Mouse (Mus musculus) midbrain, embryonic 13.5 days (tissue): ENCODE results near the gene Furin. TPM values are rescaled to one million over a fixed set of nuclear protein-coding genes. Genes with fewer than 3 reads are reported as not detected.

Experiments
- ATAC-seq: fragments of 200-750 bp; cut with Nextera tagmentation; 2 replicates; pipeline ENCODE4 v1.8.0; 2017; ENCODE audit warnings: mild to moderate bottlenecking, moderate TSS enrichment, moderate library complexity
- H3K27ac ChIP-seq: fragments of 300-500 bp; sonication (generic); 2 replicates; pipeline ENCODE4 v1.5.1; 2015; ENCODE audit warnings: inconsistent platforms, mild to moderate bottlenecking, moderate library complexity
- H3K27me3 ChIP-seq: fragments of 300-500 bp; sonication (generic); 2 replicates; pipeline ENCODE4 v1.6.1; 2015; ENCODE audit warnings: mild to moderate bottlenecking, inconsistent platforms
- H3K36me3 ChIP-seq: fragments of 300-500 bp; sonication (generic); 2 replicates; pipeline ENCODE4 v1.6.1; 2015; ENCODE audit warnings: mild to moderate bottlenecking, inconsistent platforms
- H3K4me1 ChIP-seq: fragments of 300-500 bp; sonication (generic); replicated peaks from 2 replicates; pipeline ENCODE4 v1.6.1; 2015; ENCODE audit warnings: inconsistent platforms
- H3K4me2 ChIP-seq: fragments of 300-500 bp; sonication (generic); replicated peaks from 2 replicates; pipeline ENCODE4 v1.6.1; 2015; ENCODE audit warnings: moderate library complexity, mild to moderate bottlenecking, inconsistent platforms
- H3K4me3 ChIP-seq: fragments of 300-500 bp; sonication (generic); replicated peaks from 2 replicates; pipeline ENCODE4 v1.5.1; 2015; ENCODE audit warnings: mild to moderate bottlenecking, inconsistent platforms
- H3K9ac ChIP-seq: fragments of 300-500 bp; sonication (generic); replicated peaks from 2 replicates; pipeline ENCODE4 v1.6.1; 2015; ENCODE audit warnings: mild to moderate bottlenecking, inconsistent platforms
- H3K9me3 ChIP-seq: fragments of 300-500 bp; sonication (generic); 2 replicates; pipeline ENCODE4 v1.6.1; 2016; ENCODE audit warnings: mild to moderate bottlenecking, inconsistent platforms
- WGBS: fragments of 180-500 bp; shearing (Covaris S2); methylation state at CpG from one replicate; pipeline ENCODE4 v1.1.7; 2015; 5-methylcytosine and 5-hydroxymethylcytosine counted together
- polyA plus RNA-seq: library from polyadenylated mRNA; unstranded; fragments of >200 nt; fragmentation: Nextera tagmentation; extraction: Ambion mirVana; gene quantifications from 2 replicates; pipeline ENCODE4 v1.2.1, GENCODE M21; 2015

Gene Furin
- polyA plus RNA-seq, 1 experiment from 2014 or later: 3.6 TPM

DNA sequence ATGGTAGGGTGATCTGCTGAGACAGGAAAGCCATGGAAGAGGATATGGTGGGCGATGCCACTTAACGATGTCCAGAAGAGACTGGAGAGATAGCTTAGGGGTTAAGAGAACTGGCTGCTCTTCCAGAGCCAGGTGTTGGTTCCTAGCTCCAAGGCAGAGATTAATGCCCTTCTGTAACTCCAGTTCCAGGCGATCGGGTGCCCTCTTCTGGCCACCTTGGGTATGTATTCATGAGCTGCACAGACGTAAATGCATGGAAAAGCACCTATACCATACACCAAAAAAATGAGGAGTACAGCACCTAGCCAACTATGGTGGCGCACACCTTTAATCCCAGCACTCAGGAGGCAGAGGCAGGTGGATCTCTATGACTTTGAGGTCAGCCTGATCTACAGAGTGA is 19.5 kb upstream of the Furin start:
- Histone ChIP-seq H3K9ac (no peak overlapping the region), H3K4me2 (no peak overlapping the region), H3K36me3 (no peaks in the 10 kb centered on the region), H3K4me1 (0 out of 2 replicates have a peak, but pooled peaks cover 2% of the 10 kb centered on the region), H3K4me3 (no peak overlapping the region), H3K9me3 (no peaks in the 10 kb centered on the region), H3K27ac (no peak overlapping the region), H3K27me3 (no peaks in the 10 kb centered on the region)
- WGBS: 82% methylated on average over 6 of the region's 6 CpGs
- ATAC-seq: no peak

DNA sequence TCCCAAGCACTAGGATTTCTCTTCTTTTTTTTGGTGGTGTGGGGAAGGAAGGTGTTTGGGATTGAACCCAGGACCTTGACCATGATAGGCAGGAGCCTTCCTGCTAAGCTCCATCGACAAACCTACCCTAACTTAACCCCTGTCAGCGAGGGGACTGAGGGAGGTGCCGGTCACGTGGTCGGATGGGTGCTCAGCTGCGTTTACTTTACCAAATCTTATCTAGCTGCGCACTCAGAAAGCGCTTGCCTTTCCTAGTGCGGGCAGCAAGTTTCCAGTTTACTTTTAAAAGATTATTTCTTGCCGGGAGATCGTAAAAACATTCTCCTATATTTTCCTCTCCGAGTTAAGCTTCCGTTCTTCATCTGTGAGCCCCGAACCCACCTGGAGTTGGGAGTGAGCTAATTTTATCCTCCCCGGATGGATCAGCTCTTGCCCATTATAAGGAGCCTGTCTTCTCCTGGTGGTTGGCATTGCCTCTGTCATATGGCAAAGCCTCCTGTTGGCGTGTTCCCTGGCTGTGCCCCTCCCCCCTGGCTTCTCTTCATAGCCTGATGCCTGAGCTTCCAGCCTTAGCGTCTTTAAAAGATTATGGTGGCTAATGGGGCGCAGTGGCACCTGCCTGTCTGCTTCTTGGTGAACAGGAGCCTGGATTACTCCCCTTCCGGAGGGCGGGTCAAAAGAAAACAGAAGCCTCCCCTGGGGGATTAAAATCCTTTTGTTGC is 17.7 kb upstream of the Furin start:
- H3K9me3 ChIP-seq: no peaks in the 10 kb centered on the region
- no peaks in the 10 kb centered on the region for H3K36me3 ChIP-seq
- 26% methylated on average over 20 of the region's 20 CpGs for WGBS
- no peak for ATAC-seq
- no peak overlapping the region for H3K9ac ChIP-seq
- no peaks in the 10 kb centered on the region for H3K27me3 ChIP-seq
- H3K27ac ChIP-seq: no peak overlapping the region
- no peak overlapping the region for H3K4me3 ChIP-seq
- 0 out of 2 replicates have a peak, but pooled peaks cover 2% of the 10 kb centered on the region for H3K4me1 ChIP-seq
- H3K4me2 ChIP-seq: 0 out of 2 replicates have a peak overlapping the region, but pooled peaks have one; percentile 20

DNA sequence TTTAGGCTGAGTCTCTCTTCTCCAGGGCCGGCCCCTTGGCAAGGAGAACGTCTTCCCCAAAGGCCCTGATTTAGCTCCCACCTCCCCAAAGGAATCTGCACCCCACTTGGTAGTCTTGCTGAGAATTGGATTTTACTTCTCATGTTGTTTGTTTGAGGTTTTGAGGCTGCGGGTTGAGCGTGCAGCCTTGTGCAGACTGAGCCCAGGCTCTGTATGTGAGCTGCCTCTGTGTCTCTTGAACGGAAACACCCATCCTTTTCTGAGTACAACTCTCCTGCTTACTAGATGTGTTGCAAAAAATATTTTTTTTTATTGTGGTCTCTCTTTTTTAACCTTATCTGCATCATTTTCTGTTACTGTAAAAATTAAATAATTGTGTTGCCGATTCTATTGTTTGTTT is 16.3 kb upstream of the Furin start:
- no peak overlapping the region for H3K4me3 ChIP-seq
- no peak overlapping the region for H3K9ac ChIP-seq
- no peak for ATAC-seq
- H3K27ac ChIP-seq: no peak overlapping the region
- WGBS: 92% methylated on average over 6 of the region's 6 CpGs
- no peaks in the 10 kb centered on the region for H3K9me3 ChIP-seq
- no peak overlapping the region for H3K4me2 ChIP-seq
- H3K27me3 ChIP-seq: no peaks in the 10 kb centered on the region
- 0 out of 2 replicates have a peak, but pooled peaks cover 2% of the 10 kb centered on the region for H3K4me1 ChIP-seq
- H3K36me3 ChIP-seq: no peaks in the 10 kb centered on the region

DNA sequence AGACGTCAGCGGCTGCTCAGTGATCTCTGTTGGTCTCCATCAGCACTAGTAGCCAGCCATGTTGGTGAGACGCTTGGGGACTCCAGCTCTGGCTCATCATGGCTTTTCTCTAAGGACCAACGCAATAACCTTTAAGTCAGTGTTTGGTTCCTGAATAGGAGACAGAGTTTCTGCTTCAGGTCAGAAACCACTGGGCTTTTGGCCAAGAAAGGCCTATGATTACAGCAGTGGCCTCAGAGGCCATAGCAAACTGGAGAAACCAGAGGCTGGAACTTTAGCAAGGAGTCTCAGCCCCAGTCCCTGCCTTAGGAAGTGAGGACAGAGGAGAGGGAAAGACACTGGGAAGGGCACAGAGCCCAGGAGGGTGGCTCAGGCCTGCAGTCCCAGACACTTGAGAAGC is 15.3 kb upstream of the Furin start:
- H3K4me1 ChIP-seq: 0 out of 2 replicates have a peak, but pooled peaks cover 2% of the 10 kb centered on the region
- WGBS: 82% methylated on average over 4 of the region's 4 CpGs
- no peak overlapping the region for H3K4me2 ChIP-seq
- no peaks in the 10 kb centered on the region for H3K9me3 ChIP-seq
- no peak overlapping the region for H3K4me3 ChIP-seq
- no peaks in the 10 kb centered on the region for H3K36me3 ChIP-seq
- no peak for ATAC-seq
- H3K27ac ChIP-seq: no peak overlapping the region
- no peaks in the 10 kb centered on the region for H3K27me3 ChIP-seq
- H3K9ac ChIP-seq: no peak overlapping the region

DNA sequence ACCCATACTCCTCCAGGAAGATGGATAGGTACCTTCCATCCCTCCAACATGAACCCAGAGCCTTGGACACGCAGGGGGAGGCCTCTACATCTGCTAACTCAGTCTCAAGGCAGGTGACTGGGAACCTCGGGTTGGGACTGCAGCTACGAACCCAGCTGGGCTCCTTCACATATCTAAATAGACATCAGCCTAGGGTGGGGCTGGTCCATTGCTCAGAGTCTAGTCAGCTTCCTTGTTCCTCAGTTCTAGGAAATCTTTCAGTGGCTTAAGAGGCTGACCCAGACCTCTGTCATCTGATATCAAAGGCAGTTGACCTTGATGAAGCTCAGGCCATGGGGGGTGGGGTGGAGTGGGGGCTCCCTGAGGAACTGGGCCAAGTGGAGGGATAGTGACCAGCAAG is 14.0 kb upstream of the Furin start:
- Histone ChIP-seq H3K9me3 (no peaks in the 10 kb centered on the region), H3K27ac (no peak overlapping the region), H3K4me2 (no peak overlapping the region), H3K4me1 (0 out of 2 replicates have a peak, but pooled peaks cover 2% of the 10 kb centered on the region), H3K9ac (no peak overlapping the region), H3K27me3 (no peaks in the 10 kb centered on the region), H3K36me3 (no peaks in the 10 kb centered on the region), H3K4me3 (no peak overlapping the region)
- WGBS: 66% methylated on average over 3 of the region's 3 CpGs
- ATAC-seq: no peak

DNA sequence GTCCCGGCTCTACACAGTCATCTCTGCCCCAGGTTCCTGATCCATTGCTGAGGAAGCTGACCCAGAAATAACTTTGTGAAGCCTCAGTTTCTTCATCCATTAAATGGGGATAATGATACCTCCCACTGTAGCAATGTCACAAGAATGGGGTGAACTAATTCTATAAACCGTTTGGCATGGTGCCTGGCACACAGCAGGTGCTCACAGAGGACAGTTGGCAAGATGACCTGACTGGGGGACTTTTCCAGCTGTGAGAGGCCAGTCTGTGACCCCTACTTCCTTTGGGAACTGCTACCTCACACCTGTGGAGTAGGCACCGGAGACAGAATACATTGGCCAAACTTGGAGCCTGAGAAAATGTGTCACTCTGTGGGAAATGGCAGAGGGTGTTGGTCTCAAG is 12.8 kb upstream of the Furin start:
- Histone ChIP-seq H3K4me1 (0 out of 2 replicates have a peak, but pooled peaks cover under 1% of the 10 kb centered on the region), H3K9ac (no peak overlapping the region), H3K4me3 (no peak overlapping the region), H3K27ac (no peak overlapping the region), H3K9me3 (no peaks in the 10 kb centered on the region), H3K4me2 (no peak overlapping the region), H3K36me3 (no peaks in the 10 kb centered on the region), H3K27me3 (no peaks in the 10 kb centered on the region)
- no peak for ATAC-seq
- 72% methylated on average over 3 of the region's 3 CpGs for WGBS

DNA sequence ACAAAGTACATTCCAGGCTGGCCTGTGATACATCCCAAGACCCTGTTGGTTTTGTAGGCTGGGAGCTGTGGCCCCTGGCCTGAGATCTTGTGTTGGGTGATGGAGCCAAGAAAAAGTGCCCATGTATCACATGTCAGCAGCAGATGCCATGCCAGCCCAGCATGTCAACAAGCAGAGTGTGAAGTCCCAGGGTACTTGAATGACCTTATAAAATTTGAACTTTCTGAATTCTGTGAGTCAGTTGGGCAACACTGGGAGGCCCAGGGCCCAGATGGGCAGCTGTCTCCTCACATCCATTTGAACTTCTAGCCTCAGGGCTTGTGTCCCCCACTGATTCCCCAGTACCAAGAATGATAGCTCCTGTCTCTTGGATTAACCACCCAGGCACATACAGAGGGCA is 12.4 kb upstream of the Furin start:
- ATAC-seq: no peak
- no peak overlapping the region for H3K27ac ChIP-seq
- H3K4me2 ChIP-seq: no peak overlapping the region
- no peaks in the 10 kb centered on the region for H3K27me3 ChIP-seq
- H3K9me3 ChIP-seq: no peaks in the 10 kb centered on the region
- H3K36me3 ChIP-seq: no peaks in the 10 kb centered on the region
- no peak overlapping the region for H3K9ac ChIP-seq
- no peaks in the 10 kb centered on the region for H3K4me1 ChIP-seq
- H3K4me3 ChIP-seq: no peak overlapping the region

DNA sequence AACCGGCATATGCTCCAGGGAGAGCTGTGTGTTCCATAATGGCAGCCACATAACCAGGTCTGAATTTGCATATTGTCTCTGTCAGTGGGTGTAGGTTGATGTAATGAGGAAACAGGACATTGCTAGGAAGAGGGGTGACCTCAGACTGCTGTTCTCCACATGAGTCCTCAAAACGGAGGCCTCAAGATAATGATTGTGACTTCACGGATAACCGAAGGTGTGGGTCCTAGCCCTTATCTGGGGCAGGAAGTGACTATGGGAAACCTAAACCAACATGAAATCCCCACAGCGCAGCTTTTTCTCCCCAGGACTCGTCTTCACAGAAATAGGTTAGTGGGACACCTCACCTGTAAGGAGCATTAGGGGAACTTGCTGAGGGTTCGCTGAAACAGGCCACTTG is 11.7 kb upstream of the Furin start:
- no peak overlapping the region for H3K27ac ChIP-seq

DNA sequence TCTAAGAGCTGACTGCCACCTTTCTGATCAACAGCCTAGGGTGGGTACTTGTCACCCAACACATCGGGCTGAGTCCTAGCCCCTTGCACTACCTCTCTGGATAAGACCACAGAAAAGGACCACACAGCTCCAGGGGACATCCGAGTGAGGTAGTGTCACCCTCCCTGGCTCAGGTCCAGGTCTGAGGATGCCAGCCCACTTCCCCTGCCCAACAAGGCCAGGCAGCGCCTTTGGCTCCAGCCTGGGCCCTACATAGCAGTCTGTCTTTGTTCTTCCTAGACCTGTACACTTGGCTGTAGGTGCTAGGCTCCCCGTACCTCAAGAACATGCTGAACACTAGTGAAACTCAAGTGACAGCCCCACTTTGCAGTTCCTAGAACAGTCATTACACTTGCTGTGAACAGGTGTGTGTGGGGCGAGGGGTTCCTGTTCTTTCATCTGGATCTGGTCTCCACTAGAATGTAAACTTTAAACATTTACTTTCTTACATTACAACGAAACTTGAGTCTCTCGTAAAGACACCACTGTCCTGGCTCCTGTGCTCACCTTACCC is 9.1 kb upstream of the Furin start:
- ATAC-seq: no peak
- Histone ChIP-seq H3K27ac (no peak overlapping the region), H3K4me1 (no peaks in the 10 kb centered on the region), H3K36me3 (no peaks in the 10 kb centered on the region), H3K4me2 (no peak overlapping the region), H3K27me3 (no peaks in the 10 kb centered on the region), H3K9ac (no peak overlapping the region), H3K9me3 (no peaks in the 10 kb centered on the region), H3K4me3 (no peak overlapping the region)
- WGBS: 86% methylated on average over 7 of the region's 7 CpGs

More for the DNA sequence above, 11.7 kb upstream of the Furin start:
- no peaks in the 10 kb centered on the region for H3K27me3 ChIP-seq
- 91% methylated on average over 7 of the region's 7 CpGs for WGBS
- no peaks in the 10 kb centered on the region for H3K36me3 ChIP-seq
- H3K9me3 ChIP-seq: no peaks in the 10 kb centered on the region
- no peak overlapping the region for H3K4me3 ChIP-seq
- no peak for ATAC-seq
- no peak overlapping the region for H3K9ac ChIP-seq
- H3K4me2 ChIP-seq: no peak overlapping the region
- no peaks in the 10 kb centered on the region for H3K4me1 ChIP-seq

DNA sequence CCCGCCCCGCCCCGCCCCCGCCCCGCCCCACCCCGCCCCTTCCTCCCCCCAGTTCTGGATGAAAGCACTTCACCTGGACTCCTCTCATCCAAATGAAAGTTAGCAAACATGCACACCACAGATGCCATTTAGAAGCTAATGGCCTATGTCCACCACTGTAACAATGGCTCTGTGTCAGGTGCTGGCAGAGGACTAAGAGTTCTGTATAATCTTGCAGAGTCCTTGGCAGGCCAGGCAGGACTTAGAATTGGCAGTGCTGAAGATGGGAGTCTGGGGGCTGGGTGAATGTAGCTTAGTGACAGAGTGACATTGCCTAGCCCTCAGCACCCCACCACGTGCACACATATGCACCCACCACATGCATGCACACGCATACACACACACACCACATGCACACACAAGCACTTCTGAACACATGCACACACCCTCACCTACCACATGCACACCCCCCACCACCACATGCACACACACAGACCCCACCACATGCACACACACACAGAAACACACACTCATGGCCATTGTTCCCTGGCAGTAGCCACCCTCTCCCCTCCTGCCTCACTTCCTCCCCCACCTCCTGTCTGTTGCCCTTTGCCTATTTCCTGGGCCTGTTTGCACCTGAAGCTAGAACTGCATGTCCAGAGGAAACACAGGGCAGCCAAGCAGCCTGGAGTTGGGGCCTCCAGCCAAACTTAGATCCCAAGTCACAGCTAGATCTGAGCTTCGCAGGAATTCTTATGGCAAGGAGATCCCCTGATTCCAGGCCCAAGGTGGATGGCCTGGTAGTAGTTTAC is 8.5 kb upstream of the Furin start:
- Histone ChIP-seq H3K27me3 (no peaks in the 10 kb centered on the region), H3K9ac (no peak overlapping the region), H3K4me2 (no peak overlapping the region), H3K4me3 (no peak overlapping the region), H3K36me3 (no peaks in the 10 kb centered on the region), H3K9me3 (no peaks in the 10 kb centered on the region), H3K27ac (no peak overlapping the region), H3K4me1 (no peaks in the 10 kb centered on the region)
- no peak for ATAC-seq
- 80% methylated on average over 9 of the region's 9 CpGs for WGBS

DNA sequence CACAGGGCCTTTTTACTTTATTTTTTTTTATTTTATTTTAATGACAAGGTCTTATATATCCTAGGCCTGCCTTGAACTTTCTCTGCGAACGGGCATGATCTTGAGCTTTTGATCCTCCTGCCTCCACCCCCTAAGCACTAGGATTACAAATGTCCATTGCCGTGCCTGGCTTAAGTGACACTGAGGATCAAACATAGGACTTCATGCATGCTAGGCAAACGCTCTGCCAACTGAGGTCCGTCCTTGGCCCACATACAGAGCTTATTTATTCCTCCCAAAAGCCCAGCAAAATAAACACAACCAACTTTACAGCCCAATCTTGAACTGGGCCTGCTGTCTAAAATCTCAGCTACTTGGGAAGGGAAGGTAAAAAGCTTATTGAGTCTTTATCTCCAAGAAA is 7.5 kb upstream of the Furin start:
- H3K27me3 ChIP-seq: no peaks in the 10 kb centered on the region
- no peaks in the 10 kb centered on the region for H3K9me3 ChIP-seq
- no peak overlapping the region for H3K27ac ChIP-seq
- no peaks in the 10 kb centered on the region for H3K4me1 ChIP-seq
- WGBS: 59% methylated on average over 5 of the region's 5 CpGs
- H3K4me3 ChIP-seq: no peak overlapping the region
- no peak for ATAC-seq
- no peak overlapping the region for H3K4me2 ChIP-seq
- H3K36me3 ChIP-seq: no peaks in the 10 kb centered on the region
- no peak overlapping the region for H3K9ac ChIP-seq

DNA sequence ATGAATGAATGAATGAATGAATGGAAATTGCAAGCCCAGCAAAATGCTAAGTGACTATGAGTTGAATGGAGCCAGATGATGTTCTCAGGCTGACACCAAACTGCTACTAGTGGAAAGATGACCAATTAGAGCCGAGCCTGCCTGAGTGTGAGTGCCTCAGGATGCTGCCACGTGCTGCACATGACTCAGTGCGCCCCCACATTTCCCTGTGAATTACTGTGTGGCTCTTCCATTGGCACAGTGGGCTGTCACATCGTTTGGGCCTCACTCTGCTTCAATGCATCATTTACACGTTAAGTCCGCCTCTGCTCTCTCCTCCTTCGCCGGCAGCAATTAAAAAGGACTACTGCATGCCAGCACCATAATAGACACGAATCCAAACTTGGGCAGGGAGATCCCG is 7.0 kb upstream of the Furin start:
- no peaks in the 10 kb centered on the region for H3K27me3 ChIP-seq
- no peaks in the 10 kb centered on the region for H3K9me3 ChIP-seq
- no peak for ATAC-seq

More for the DNA sequence above, 7.0 kb upstream of the Furin start:
- Histone ChIP-seq H3K4me1 (no peaks in the 10 kb centered on the region), H3K27ac (no peak overlapping the region), H3K36me3 (no peaks in the 10 kb centered on the region), H3K4me3 (no peak overlapping the region), H3K4me2 (no peak overlapping the region), H3K9ac (no peak overlapping the region)
- 76% methylated on average over 10 of the region's 10 CpGs for WGBS
